Mouse (Mus musculus) intestine, postnatal 0 days (tissue): ENCODE results near the gene Slc15a3. TPM values are rescaled to one million over a fixed set of nuclear protein-coding genes. Genes with fewer than 3 reads are reported as not detected.

Experiments used
- ATAC-seq: fragments of 200-750 bp; cut with Nextera tagmentation; 2 replicates; pipeline ENCODE4 v1.8.0; 2017; ENCODE audit warnings: mild to moderate bottlenecking, moderate TSS enrichment, moderate library complexity
- H3K27ac ChIP-seq: fragments of 300-500 bp; sonication (generic); 2 replicates; pipeline ENCODE4 v1.5.1; 2014; ENCODE audit warnings: mild to moderate bottlenecking, low read depth, low read length, moderate library complexity
- H3K27me3 ChIP-seq: fragments of 300-500 bp; sonication (generic); replicated peaks from 2 replicates; pipeline ENCODE4 v1.6.1; 2014; ENCODE audit warnings: low read length, mixed read lengths; ENCODE audit not compliant: control insufficient read depth, insufficient read depth
- H3K36me3 ChIP-seq: fragments of 300-500 bp; sonication (generic); 2 replicates; pipeline ENCODE4 v1.6.1; 2014; ENCODE audit warnings: mild to moderate bottlenecking, moderate library complexity; ENCODE audit not compliant: control insufficient read depth, insufficient read depth
- H3K4me1 ChIP-seq: fragments of 300-500 bp; sonication (generic); replicated peaks from 2 replicates; pipeline ENCODE4 v1.6.1; 2014; ENCODE audit warnings: antibody characterized with exemption, low read length, mixed read lengths; ENCODE audit not compliant: control insufficient read depth, insufficient read depth
- H3K4me2 ChIP-seq: fragments of 300-500 bp; sonication (generic); replicated peaks from 2 replicates; pipeline ENCODE4 v1.6.1; 2014; ENCODE audit warnings: low read depth, mild to moderate bottlenecking, moderate library complexity
- H3K4me3 ChIP-seq: fragments of 300-500 bp; sonication (generic); 2 replicates; pipeline ENCODE4 v1.5.1; 2014; ENCODE audit warnings: low read depth, low read length
- H3K9ac ChIP-seq: fragments of 300-500 bp; sonication (generic); 2 replicates; pipeline ENCODE4 v1.6.1; 2014; ENCODE audit warnings: mild to moderate bottlenecking, low read depth, low read length
- H3K9me3 ChIP-seq: fragments of 300-500 bp; sonication (generic); 2 replicates; pipeline ENCODE4 v1.6.1; 2016; ENCODE audit warnings: mixed run types; ENCODE audit not compliant: control insufficient read depth
- CTCF ChIP-seq: sonication (generic); IDR thresholded peaks from 2 replicates; pipeline ENCODE4 v1.5.1; 2016; ENCODE audit warnings: low read depth, mild to moderate bottlenecking, control low read depth, antibody characterized with exemption, moderate library complexity
- WGBS: fragments of 180-500 bp; shearing (Covaris S2); extraction: QIAGEN DNeasy Blood & Tissue Kit; methylation state at CpG from one replicate; pipeline ENCODE4 v1.1.7; 2014; 5-methylcytosine and 5-hydroxymethylcytosine counted together
- polyA plus RNA-seq: library from polyadenylated mRNA; unstranded; fragments of >200 nt; fragmentation: Nextera tagmentation; extraction: Ambion mirVana; gene quantifications from 2 replicates; pipeline ENCODE4 v1.2.1, GENCODE M21; 2015

Gene Slc15a3
- polyA plus RNA-seq, 1 experiment from 2014 or later: 0.93 TPM

- H3K27me3 ChIP-seq: no peaks in the 10 kb centered on the region
- no peak for ATAC-seq
- H3K4me3 ChIP-seq: no peak overlapping the region
- no peak overlapping the region for H3K4me2 ChIP-seq
- 67% methylated on average over 2 of the region's 2 CpGs for WGBS
- H3K27ac ChIP-seq: no peak overlapping the region
- H3K36me3 ChIP-seq: no peaks in the 10 kb centered on the region
- H3K9me3 ChIP-seq: no peaks in the 10 kb centered on the region
- no peak for TF ChIP-seq CTCF
- H3K4me1 ChIP-seq: 0 out of 2 replicates have a peak, but pooled peaks cover 3% of the 10 kb centered on the region
- H3K9ac ChIP-seq: no peak overlapping the region
Measured at GRCm38 (mm10) chr19:10816462-10816861, 23.1 kb upstream of the Slc15a3 start.

- Histone ChIP-seq H3K36me3 (no peaks in the 10 kb centered on the region), H3K9me3 (no peaks in the 10 kb centered on the region), H3K27me3 (no peaks in the 10 kb centered on the region), H3K9ac (peak overlapping the region; percentile 17; the same call in 1 of the 2 replicates), H3K4me3 (peak overlapping the region; percentile 22), H3K27ac (no peak overlapping the region), H3K4me1 (0 out of 2 replicates have a peak, but pooled peaks cover 3% of the 10 kb centered on the region), H3K4me2 (peak overlapping the region; percentile 57)
- ATAC-seq: peak; percentile 59; the same call in 1 of the 2 replicates
- no peak for TF ChIP-seq CTCF
- WGBS: 21% methylated on average over 17 of the region's 17 CpGs
Measured at GRCm38 (mm10) chr19:10818217-10818946, 21.1 kb upstream of the Slc15a3 start.

GRCm38 (mm10) chr19:10821319-10821718, 18.2 kb upstream of the Slc15a3 start:
- H3K4me1 ChIP-seq: 0 out of 2 replicates have a peak, but pooled peaks cover 3% of the 10 kb centered on the region
- no peaks in the 10 kb centered on the region for H3K36me3 ChIP-seq
- H3K4me3 ChIP-seq: no peak overlapping the region
- H3K9me3 ChIP-seq: no peaks in the 10 kb centered on the region
- H3K27me3 ChIP-seq: no peaks in the 10 kb centered on the region
- H3K27ac ChIP-seq: no peak overlapping the region
- ATAC-seq: no peak
- no peak overlapping the region for H3K9ac ChIP-seq
- TF ChIP-seq CTCF: no peak
- 75% methylated on average over 7 of the region's 7 CpGs for WGBS
- H3K4me2 ChIP-seq: no peak overlapping the region

- no peak for ATAC-seq
- Histone ChIP-seq H3K9ac (no peak overlapping the region), H3K27me3 (no peaks in the 10 kb centered on the region), H3K4me2 (no peak overlapping the region), H3K36me3 (no peaks in the 10 kb centered on the region), H3K4me3 (no peak overlapping the region), H3K4me1 (0 out of 2 replicates have a peak, but pooled peaks cover 3% of the 10 kb centered on the region), H3K27ac (no peak overlapping the region), H3K9me3 (no peaks in the 10 kb centered on the region)
- TF ChIP-seq CTCF: no peak
- 93% methylated on average over 4 of the region's 4 CpGs for WGBS
Measured at GRCm38 (mm10) chr19:10822534-10822933, 17.0 kb upstream of the Slc15a3 start.

GRCm38 (mm10) chr19:10824061-10824460, 15.5 kb upstream of the Slc15a3 start:
- ATAC-seq: no peak
- Histone ChIP-seq H3K36me3 (no peaks in the 10 kb centered on the region), H3K27ac (no peak overlapping the region), H3K27me3 (no peaks in the 10 kb centered on the region), H3K4me1 (no peaks in the 10 kb centered on the region), H3K9ac (no peak overlapping the region), H3K4me2 (no peak overlapping the region), H3K9me3 (no peaks in the 10 kb centered on the region), H3K4me3 (no peak overlapping the region)
- WGBS: 63% methylated on average over 7 of the region's 7 CpGs
- no peak for TF ChIP-seq CTCF

GRCm38 (mm10) chr19:10828321-10828720, 11.2 kb upstream of the Slc15a3 start:
- no peak overlapping the region for H3K9ac ChIP-seq
- no peaks in the 10 kb centered on the region for H3K4me1 ChIP-seq
- no peaks in the 10 kb centered on the region for H3K9me3 ChIP-seq
- no peaks in the 10 kb centered on the region for H3K36me3 ChIP-seq
- H3K27me3 ChIP-seq: no peaks in the 10 kb centered on the region
- TF ChIP-seq CTCF: no peak
- 89% methylated on average over 5 of the region's 5 CpGs for WGBS
- ATAC-seq: no peak
- H3K27ac ChIP-seq: no peak overlapping the region
- H3K4me3 ChIP-seq: no peak overlapping the region
- no peak overlapping the region for H3K4me2 ChIP-seq
